Mouse (Mus musculus): Measurements from ENCODE around the gene Csnk1d. TPM values are rescaled to one million over a fixed set of nuclear protein-coding genes. Genes with fewer than 3 reads are reported as not detected.

Gene Csnk1d
- total RNA-seq (2022), result 10 to 100 TPM; 50.9 to 64.8 (median 53.1) TPM

DNA sequence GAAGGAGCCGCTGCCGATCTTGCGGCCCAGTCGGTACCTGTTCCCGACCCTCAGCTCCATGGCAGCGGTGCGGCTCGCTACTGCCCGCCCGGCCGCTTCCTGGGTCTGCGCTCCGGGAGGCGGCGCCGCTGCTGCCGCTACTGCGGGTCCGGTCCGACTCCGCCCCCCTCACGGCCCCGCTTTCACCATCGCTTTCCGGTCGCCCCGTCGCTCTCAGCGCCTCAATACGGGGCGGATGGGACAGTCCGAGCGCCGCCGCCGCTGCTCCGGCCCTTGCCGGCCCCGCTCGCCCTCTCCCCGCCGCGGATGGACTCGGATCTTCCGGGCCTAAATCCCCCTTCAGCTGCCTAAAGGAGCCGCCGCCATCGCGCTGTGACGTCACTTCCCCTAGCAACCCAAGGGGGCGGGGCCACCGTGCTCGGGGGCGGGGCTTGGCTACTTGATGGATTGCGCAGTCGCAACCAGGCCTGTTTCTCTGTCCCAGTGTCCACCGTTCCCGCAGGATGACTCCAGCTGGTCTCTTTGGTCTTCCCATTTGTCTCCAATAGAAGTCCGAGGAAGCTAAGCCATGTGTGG is at the start of gene Csnk1d:
TSS of gene Csnk1d (minus strand) at position 380 of the 576 bp plus-strand sequence.
- DNase-seq (ENCODE audit: low spot score in 2 of 2), result peak; percentile 99

DNA sequence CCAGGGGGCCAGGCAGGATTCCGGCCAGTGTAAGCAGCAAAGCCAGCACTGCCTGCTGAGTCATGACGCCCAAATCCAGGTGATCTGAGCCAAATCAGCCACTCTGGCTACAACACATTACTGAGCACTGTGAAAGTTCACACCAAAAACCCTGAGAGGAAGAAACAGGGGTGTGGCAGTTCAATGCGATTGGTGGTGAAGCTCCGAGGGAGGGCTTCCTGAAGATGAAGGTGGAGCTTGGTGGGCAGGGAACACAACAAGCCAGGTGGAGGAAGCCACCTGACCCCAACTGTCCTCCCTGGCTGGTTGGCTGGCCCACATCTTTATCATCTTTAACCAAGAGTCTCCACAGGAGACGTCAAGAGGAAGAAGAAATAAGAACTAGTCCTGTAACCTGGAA is 48.2 kb upstream of the Csnk1d start, which contains the start of gene Cd7:
TSS of gene Cd7 (minus strand) at position 117 of the 400 bp plus-strand sequence.
- no peak for DNase-seq (ENCODE audit: low spot score in 2 of 2)

DNA sequence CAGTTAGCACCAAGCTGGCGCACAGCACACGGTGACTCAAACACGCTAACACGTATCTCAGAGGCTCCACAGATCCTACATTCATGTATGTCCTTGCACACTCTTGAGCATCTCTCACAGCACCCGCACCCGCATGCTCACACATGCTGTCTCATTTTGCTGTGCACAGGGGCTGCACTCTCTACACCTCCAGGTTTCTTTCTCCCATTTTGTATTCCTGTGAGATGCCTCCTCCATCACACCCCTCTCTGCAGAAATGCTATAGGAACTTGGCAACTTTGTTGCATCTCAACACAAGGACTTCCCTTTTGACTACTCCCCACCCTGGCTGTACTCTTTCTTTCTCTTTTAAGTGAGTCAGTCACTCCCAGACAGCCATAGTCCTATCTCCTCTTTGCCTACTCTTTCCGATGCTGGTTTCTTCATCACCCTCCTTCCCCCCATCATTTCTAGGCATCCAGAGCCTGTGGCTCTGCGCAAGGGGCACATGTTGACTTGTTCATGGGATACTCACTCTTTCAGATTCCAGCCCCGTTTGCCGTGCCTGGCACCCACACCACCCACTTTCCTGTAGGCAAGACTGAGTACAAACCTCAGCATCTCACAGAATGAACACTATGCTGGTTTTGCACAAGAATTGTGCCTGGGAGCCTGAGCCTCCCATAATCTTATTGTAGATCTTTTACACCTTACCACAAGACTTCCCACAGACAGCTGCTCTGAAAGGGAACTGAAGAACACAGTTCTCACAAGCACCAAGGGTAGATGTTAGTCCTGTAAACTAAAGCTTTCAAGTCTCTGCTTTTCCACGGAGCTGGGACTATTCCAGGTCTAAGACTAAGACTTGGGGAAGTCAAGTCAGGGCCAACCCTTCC is 47.5 kb upstream of the Csnk1d start:
- DNase-seq (ENCODE audit: low spot score in 2 of 2), result no peak

DNA sequence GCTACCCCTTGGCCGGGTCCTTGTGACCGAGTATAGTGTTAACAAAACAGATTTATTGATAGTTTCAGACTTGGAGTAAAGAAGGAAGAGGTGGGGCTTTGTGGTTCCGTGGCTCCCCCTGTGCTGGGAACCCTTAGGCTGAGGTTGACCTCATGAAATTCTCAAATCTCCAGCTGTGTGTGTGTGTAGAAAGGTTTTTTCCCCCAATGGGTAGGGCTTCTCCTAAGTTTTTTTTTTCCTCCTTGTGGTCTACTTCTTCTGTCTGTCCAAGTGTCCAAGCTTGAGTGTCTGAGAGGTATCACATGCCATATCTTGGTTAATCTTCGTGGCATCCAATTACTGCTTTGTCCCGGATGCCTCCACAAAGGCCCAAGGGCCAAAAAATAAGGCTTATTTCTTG is 42.0 kb upstream of the Csnk1d start:
- DNase-seq (ENCODE audit: low spot score in 2 of 2), result no peak

DNA sequence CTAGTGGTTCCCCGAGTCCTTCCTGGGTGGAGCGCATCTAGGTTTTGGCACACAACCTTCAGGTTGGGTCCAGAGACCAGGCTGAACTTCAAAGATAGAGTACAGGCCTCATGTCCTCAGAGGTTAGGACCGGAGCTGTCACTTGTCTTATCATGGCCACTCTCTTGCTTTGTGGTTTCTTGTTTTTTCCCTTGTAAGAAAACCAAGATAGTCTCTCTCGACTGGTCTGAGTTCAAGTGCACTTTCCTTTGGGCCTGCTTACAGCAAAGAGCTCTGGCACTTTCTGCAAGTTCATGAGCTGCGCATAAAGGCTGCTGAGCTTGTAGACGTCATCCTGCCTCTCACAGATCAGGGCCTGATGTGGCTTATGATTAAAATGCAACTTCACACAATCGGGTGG is 36.1 kb upstream of the Csnk1d start:
- DNase-seq (ENCODE audit: low spot score in 2 of 2), result no peak

DNA sequence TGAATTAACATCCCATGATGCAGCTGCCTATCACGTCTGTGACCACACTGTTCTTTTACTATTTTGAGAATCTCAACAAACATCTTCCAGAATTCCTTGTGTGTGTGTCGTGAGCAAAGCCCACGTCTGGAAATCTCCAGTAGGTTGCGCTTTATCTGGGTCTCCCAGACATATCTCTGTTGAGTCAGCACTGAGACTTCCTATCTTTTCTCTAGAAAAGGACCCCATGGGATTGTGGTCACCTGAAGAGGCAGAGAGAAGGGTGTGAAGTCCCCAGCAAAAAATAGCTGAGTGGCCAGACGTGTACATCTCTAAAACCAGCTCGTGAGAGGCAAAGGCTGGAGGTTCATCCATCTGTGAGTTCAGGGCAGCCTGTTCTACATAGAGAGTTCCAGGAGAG is 33.0 kb upstream of the Csnk1d start:
- DNase-seq (ENCODE audit: low spot score in 2 of 2), result no peak

DNA sequence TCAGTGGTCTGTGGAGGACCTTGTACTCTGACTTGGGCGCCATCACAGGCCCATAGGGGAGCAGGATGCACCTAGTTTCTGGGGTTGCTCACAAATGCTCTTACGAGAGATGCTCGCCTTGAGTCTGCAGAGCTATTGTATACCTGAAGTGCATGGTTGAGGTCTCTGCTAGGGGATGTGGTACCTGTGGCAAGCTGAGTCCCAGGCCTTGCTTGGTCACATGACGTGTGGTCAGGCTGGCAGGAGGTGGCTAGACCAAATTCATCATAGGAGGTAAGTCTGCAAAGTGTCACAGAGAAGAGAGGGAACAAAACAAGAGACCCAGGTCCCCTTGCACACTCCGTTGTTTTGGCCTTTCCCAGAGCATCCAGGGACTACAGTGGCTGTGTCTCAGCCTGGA is 28.4 kb upstream of the Csnk1d start:
- no peak for DNase-seq (ENCODE audit: low spot score in 2 of 2)

DNA sequence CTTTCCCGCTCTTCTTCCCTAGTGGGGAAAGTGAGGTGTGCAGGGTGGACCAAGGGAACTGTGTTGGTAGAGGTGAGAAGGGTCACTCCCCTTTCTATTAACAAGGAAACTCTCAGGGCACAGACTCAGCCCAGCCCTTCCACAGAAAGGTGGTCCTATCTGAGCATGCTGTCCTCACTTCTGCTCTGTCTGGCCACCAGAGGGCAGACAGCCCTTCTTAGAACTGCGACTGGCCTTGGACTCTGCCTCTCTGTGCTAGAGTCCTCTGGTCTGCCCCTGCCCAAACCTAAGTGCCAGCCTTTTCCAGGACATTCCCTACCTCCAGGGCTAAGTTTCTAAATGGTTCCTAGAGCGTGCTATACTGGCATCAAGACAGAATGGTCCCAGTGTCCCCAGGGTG is 26.6 kb upstream of the Csnk1d start:
- DNase-seq (ENCODE audit: low spot score in 2 of 2), result peak; percentile 26 to 41

DNA sequence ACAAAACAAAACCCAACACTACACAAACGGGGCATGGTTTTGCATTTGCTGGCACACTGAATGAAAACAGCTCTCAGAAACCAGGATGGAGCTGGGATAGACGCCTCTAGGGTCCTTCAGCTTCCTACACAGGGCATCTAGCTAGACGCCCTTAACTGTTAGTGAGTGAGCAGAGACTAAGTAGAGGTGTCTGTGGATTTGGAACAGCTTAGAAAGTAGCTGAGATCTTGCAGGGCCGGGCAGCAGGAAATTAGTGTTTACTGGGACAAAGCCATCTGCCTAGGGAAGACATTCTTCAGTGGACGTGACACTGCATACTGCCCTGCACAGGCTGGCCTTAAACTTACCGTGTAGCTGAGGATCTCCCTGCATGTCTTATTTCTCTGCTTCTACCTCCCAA is 24.3 kb upstream of the Csnk1d start:
- DNase-seq (ENCODE audit: low spot score in 2 of 2), result no peak

DNA sequence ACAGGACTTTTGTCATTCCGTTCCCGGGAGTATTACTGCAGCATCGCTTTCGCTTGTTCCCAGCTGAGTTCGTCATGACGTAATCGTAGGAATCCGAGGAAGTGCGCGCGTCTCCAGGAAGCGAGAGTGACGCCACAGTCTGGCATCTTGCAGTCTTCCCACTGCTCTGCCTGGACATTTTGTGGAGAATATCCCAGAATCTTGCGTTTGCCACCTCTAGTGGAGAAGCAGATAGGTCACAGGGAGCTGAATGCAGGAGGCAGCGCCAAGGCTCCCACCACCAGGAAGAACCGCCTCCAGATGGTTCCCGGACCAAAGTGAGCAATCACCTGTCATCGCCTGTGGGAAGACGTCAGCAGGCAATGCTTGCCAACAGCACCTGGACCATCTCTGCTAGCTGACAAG is 23.8 kb upstream of the Csnk1d start:
- DNase-seq (ENCODE audit: low spot score in 2 of 2), result no peak

DNA sequence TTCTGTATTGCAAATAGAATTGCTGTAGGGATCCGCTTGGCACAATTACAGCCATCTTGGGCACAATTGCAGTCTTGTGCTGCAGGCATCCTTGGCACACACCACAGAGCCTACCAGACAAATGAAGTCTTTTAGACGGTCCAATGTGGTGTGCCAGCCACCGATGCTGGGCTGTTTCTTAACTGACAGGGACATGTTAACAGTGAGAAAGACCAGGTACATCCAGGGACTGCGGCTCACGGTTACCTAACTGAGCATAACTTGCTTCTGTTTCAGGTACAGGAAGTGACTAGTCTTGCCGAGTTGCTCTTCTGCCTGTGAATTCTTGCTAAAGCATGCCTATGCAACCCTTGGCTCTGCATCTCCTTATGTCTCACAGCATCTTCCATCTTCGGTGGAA is 22.5 kb upstream of the Csnk1d start:
- DNase-seq (ENCODE audit: low spot score in 2 of 2), result no peak

DNA sequence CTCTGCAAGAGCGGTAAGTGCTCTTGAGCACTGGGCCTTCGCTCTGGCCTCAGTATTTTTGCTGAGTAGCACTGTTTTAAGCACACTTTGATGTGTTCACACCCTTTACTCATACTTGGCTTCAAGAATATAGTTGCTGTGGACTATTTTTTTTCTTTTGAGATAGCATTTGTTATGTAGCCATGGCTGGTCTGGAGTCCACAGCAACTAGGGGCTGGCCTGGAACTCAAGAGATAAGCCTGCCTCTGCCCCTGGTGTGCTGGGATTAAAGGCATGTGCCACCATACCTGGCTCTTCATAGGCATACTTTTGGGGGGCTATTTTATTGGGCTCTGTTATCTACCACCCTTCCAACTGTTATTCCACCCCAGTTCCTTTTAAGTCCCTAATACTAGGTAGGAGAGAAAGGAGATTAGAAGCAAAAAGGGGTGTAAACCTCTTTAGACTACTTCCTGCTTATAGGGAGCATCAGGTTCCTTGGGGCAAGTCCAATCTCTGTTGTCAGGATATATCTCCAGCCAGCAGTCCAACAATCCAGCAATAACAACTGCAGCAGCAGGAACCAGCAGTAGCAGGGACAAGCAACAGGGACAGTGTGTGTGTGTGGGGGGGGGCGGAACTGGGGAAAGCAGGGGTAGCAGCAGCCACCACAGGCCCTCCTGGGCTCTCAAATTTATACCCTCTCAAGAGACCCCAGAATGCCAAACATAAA is 19.1 kb upstream of the Csnk1d start:
- DNase-seq (ENCODE audit: low spot score in 2 of 2), result no peak

DNA sequence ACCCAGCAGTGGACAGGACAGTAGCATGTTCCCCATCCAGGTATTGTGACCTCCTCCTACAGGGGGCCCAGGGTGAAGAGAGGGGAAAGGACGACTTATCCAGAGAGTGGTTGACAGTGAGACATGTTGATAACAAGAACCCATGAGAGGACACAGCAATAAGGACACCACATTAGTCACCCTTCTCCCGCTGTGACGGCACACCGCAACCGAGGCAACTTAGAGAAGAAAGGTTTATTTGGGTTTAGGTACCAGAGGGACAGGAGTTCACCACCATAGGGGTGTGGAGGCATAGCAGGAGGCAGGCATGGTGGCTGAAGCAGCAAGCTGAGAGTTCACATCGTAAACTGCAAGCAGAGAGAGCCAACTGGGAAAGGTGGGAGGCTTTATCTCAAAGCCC is 15.1 kb upstream of the Csnk1d start:
- no peak for DNase-seq (ENCODE audit: low spot score in 2 of 2)

DNA sequence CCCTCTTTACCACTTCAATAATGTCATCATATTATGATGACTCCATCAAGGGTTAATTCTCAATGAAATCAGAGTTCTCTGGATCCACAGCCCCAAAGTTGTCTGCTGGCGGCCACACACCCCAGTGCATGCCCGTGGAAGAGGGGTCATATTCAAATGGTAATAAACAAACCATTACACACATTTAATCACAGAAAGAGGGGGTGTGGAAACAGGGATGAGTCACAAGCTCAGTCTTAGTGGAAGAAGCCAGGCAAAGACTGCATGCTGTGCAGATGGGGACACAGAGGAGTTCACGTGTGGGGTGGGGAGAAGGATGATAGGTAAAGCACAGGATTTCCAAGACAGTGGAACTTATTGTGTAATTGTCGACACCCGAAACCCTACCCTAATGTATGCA is 13.2 kb upstream of the Csnk1d start:
- DNase-seq (ENCODE audit: low spot score in 2 of 2), result no peak

DNA sequence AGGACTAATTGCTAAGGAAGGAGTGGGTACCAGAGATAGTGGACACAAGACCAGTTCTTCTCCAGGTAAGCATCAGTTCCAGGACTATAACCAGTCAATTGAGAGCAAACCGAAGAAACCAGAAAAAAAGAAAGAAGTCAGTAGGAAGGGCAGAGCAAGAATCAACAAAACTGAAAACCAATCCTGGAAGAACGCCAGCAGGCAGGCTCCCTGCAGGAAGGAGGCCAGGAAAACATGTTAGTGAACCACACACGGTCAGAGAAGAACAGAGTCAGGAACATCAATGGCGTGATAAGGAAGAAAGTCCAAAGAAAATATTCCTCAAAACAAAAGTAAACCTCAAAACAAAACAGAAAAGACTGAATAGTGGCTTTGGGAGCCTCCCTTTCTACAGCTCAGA is 10.8 kb upstream of the Csnk1d start:
- DNase-seq (ENCODE audit: low spot score in 2 of 2), result no peak

DNA sequence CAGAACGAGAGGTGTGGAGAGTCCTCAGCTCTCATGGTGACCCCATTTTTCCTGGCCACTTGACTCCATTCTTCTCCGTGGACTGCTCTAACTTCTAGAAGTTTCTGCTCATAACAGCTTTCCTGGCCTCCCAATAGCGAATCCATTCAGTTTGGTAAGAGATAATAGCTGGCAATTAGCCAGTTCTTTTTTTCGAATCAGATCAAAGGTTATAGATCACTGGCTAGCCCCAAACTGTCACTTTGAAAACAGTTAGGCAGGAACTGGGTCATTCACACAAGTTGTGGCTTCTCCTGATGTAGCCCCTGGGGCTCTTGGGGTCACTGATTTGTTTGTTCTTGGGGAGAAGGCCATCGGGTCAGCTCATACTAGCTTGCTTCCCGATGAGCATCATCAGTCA is 3.6 kb upstream of the Csnk1d start:
- DNase-seq (ENCODE audit: low spot score in 2 of 2), result no peak

DNA sequence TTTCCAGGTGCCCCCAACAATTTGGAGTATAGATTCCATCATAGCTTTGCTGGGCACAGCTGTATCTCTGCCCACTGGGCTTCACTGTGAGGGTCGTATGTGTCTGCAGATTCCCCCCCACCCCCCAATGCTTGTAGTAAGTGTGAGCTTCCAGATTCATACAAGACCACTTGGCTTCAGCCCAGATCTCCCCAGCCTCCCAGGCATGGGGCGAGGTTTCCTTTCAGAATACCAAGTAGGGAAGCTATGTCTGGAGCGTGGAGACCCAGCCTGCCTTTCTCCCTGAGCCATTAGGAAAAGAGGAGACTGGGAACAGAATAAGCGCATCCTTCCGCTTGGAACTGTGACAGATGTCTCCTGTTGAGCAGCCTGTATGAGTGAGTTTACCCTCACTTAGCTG is 2.5 kb upstream of the Csnk1d start:
- no peak for DNase-seq (ENCODE audit: low spot score in 2 of 2)

DNA sequence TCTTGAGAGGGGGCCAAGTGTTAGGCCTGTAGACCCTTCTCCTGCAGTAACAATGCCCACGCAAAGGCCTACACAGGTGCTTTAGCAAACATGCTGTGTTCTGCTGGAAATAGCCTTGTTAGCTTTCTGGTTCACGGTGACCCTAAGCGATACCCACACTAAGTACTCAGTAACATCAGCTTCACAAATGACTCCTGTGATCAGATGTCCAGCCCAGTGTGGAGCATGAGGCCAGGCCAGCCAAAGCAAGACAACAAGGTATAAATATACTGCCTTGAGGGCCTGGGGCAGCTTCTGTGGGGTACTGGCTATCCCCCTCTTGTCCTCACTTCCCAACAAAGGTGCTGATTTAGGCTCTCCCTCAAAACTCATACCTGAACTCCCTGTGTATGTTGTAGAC is 1.9 kb upstream of the Csnk1d start:
- peak in 1 of 2 experiments; percentile 32 for DNase-seq (ENCODE audit: low spot score in 2 of 2)

DNA sequence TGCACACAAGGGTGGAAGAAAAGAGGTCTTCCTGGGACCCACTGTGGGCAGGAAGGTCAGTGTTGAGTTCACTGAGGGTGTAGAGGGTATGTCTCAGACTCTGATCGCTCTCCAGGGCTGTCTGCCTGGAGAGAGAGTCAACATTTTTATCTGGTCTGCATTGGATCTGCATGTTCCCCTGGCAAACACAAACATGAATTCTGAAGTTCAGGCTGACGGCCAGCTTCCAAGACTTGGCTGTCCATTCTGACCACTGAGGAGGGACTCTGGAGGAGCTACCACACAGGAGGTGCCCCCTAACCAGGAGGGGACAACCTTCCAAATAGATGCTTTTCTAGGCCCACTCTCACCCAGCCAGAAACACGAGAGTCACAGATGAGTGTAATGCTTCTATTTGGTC is 661 bp upstream of the Csnk1d start:
- DNase-seq (ENCODE audit: low spot score in 2 of 2), result peak; percentile 32 to 38

DNA sequence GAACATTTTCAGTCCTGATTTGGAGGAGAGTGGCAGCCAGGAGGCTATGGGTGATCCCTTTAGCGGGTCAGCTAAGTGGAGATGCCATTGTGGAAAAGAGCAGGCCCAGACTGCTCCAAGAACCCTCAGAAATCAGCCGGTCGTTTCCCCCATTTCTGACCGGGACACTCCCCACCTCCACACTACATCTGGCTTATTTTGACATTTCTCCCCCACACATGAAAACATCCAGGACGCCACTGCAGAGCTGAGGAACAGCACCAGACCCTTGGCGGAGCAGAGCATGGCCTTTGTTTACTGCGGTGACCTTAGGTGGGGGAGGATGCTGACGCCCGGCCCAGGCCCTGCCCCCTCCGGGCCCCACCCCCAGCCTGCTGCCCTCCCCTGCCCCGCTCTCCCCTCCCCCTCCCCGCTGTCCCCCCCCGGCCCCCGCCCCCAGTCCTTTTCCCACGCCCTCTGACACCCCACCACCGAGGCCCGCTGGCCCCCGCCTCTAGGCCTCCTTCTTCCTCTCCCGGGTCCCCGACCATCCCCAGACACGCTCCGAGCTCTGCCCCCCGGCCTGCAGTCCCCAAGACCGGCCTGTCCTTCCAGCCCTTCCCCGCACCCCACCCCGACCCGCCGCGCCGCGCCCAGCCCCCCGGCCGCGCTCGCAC is 876 bp downstream of the Csnk1d start:
- DNase-seq (ENCODE audit: low spot score in 2 of 2), result peak in 1 of 2 experiments; percentile 41

DNA sequence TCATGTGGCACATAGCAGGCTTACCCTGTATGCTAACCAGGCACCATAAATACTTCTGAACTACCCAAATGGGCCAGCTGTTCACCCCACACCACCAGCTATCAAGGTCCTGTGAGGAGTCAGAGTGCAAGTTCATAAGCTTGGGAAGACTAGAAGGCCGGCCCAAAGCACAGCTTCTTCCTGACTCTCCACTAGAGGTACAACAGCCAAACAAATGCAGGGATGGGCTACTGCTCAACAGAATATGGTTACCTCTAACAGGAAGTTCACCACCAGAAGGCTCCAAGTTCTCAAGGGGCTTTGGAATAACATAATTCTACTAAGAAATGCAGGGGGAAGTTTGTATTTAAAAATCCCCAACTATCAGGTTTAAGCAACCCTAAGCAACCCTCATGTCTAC is 1.6 kb downstream of the Csnk1d start:
- no peak for DNase-seq (ENCODE audit: low spot score in 2 of 2)

DNA sequence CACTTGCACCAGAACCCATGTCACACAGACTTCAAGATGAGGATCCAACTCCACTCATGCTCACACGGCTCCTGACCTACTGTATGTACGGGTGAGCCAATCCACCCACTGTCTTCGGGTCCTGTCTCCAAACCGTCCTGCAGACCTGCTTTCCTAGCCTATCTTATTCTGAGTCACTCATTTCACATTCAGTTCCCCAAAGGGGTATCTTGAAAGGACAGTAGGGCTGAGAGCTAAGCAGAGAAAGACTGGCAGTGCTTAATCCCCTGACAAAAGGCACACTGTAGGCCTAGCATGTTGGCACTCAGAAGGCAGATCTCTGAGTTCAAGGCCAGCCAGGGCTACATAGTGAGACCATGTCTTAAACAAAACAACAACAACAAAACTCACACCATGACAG is 2.7 kb downstream of the Csnk1d start:
- DNase-seq (ENCODE audit: low spot score in 2 of 2), result no peak

All from gastrocnemius, adult 8-10 months (tissue).